Mouse (Mus musculus) bone marrow, adult 2 months (tissue): ENCODE results near the gene Elmo1.

ENCODE experiments used
- CTCF ChIP-seq: fragments of 200-500 bp; IDR thresholded peaks from 2 replicates; pipeline ENCODE4 v1.5.1; 2011; ENCODE audit warnings: low read length, control low read depth; ENCODE audit not compliant: control insufficient read depth, insufficient read depth
- POLR2A ChIP-seq: fragments of 200-500 bp; IDR thresholded peaks from 2 replicates; pipeline ENCODE4 v1.6.1; 2011; ENCODE audit warnings: low read depth, mild to moderate bottlenecking, control low read depth, low read length, borderline replicate concordance; ENCODE audit not compliant: control insufficient read depth

GRCm38 (mm10) chr13:20464161-20464560, 373.8 kb downstream of the Elmo1 start:
- TF ChIP-seq CTCF, result no peak
- no peak for TF ChIP-seq POLR2A
